Mouse (Mus musculus) cerebellum, adult 9-10 months (tissue): ENCODE data around the gene Nudt2.

Experiments used
- DNase-seq: peaks from one replicate; pipeline ENCODE4 v3.0.0; 2022

Nudt2 gene

DNA sequence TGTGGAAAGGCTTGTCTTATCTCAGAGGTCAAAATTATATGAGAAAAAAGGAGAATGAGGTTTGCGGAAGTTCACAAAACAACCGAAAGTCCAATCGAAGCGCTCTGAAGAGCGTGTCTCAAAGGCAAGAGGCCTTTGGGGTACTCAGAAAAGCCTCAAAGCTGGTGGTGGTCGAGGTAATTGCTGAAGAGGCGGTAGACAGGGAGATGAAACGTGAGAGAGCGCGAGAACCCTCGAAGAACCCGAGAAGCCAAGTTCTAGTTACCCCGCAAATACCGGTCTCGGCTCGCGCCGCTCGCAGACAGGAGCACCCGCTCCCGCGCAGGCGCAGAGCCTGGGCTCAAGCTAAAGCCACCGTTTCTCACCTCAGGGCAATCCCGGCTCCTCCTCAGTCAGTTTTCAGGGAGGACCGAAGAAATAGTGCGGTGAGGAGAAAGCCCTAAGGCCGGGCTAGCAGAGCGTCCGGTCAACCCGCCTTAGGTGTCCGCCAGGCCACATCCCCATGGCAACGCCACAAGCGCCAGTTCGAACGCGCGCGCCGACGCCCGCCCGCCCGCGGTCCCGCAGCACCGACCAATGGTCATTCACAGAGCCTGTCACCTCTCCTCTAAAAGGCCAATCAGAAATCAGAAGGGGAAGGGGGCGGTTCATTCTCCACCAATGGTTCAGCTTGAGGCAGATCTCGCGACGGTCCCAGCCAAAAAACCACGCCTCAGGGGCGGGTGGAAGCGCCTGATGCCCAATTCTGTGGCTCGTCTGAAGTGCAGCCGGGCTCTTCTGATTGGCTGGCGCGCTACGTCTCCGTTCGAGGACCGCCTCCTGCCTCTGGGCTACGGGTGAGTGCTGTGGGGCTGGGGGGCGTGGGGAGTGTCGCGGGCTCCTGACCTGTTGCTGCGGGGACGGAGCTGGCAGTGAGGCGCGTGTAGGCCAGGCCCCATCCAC, at the start of gene Nudt2, which contains the start of gene Kif24:
TSS of gene Nudt2 (plus strand) at position 807 of the 942 bp plus-strand sequence.
TSS of gene Kif24 (minus strand) at position 543 of the 942 bp plus-strand sequence.
- DNase-seq, result peak; percentile 99

DNA sequence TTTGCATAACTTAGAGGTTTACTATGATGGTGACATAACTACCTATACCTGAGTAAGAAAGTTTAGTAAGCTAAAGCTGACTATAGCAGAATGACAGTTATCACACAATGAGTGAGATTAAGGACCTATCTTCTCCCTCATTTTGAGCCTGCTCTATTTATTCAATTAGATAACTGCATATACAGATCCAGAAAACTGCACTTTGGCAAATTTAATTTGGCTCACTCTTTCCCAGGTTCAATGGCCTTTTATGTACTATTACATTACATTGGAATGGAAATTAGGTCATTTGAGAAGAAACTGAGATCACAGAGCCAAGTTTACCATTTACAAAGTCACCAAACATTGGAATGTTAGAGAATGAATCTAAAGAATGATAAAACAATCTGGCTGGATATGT, 48.0 kb upstream of the Nudt2 start:
- DNase-seq, result no peak

DNA sequence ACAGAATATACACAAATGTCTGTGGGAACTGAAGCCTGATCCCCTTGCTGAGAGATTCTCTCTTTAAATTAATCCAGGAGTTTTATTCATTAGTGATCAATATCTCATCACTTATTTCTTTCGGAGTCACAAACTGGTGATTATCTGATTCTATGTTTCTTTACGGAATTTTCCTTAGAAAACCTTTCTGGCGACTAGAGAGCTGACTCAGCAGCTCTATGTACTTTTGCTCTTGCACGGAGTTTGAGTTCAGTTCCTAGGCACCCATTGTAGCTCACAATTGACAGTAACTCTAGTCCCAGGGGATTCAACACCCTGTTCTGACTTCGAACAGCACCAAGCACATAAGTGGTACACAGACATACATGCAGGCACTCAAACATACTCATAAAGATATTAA, 26.0 kb upstream of the Nudt2 start:
- DNase-seq, result no peak

DNA sequence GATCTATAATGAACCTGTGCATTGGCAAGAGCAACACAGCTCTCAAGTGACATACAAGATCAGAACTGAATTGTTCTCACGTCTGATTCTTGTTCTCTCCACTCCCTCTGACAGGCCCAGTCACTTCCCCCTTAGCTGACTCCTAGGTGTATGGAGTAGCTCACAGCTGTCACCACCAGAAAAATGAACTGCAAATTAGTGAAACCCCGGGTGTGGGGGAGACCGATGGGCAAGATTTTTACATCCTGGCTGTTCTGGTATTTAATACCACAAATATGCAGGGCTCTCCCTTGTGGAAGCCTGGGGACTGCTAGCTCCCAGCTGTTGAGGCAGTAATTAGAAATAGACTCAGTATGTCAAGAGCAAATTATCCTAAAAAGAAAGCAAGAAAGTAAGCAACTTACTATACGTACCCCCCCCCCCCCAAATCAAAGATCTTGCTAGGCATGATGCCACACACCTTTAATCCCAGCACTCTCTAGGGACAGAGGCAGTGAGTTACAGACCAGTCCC, 22.1 kb upstream of the Nudt2 start:
- DNase-seq, result no peak

DNA sequence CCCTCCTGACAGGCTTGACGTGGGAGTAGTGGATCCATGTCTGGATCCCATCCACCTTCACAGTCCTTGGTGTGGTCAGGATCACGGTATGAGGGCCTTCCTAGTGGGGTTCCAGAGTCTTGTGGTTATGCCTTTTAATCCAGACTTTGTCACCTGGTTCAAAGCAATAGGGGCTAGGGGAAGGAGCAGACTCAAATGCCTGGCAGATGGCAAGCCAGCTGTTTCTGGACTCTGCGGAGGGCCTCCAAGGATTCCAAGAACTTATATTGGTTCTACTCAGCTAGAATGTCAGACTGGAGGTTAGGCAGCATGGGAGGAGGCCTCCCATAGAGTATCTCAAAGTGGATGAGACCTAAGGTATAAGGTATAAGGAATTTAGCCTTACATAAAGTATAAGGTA, 17.4 kb upstream of the Nudt2 start:
- DNase-seq, result no peak

DNA sequence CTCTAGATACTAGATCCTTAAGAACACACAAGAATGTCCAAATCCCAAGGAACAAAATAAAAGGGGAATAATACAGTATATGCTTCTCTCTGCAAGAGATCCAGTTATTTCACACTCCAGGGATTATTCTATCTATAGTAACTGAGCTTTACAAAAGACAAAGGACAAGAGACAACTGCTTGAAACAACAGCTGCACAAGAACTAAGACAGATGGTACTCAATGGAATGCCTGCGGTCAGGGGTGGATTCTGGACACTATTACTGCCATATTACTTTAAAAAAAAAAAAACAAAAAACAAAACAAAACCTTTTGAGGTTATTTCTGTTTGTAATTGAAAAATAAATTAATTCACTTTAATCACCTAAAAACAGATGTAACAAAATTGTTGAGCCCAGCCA, 4.3 kb upstream of the Nudt2 start:
- no peak for DNase-seq

DNA sequence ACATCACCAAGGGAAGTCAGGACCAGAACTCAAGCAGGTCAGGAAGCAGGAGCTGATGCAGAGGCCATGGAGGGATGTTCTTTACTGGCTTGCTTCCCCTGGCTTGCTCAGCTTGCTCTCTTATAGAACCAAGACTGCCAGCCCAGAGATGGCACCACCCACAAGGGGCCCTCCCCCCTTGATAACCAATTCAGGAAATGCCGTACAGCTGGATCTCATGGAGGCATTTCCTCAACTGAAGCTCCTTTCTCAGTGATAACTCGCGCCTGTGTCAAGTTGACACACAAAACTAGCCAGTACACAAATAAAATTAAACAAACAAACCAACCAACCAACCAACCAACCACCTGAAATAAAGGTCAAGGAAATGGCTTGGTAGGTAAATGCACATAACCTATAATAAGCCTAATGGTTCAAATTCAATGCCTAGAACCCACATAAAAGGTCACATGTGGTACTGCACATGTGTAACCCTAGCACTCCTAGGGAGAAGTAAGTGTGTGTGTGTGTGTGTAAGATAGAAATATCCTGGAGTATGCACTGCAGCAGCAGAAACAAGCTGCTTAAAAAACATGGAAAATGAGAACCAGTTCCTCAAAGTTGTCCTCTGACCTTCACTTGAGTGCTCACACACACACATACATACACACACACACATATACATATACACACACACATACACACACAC, 1.8 kb upstream of the Nudt2 start:
- DNase-seq, result peak; percentile 12

DNA sequence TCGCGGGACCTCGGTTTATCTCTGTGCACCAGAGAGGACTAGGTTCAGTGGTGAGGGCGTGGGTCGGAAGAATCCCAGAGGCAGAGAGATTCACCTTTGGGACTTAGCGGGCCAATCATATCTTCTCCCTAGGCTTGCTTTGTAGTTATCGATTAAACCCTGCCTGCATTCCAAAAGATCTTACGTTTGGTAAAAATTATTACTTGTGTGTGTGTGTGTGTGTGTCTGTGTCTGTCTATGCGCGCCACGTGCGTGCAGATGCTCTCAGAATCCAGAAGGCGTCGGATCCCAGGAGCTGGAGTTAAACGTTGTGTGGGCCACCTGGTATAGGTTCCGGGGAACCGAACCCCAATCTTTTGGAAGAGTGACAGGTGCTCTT, 325 bp downstream of the Nudt2 start:
- no peak for DNase-seq

DNA sequence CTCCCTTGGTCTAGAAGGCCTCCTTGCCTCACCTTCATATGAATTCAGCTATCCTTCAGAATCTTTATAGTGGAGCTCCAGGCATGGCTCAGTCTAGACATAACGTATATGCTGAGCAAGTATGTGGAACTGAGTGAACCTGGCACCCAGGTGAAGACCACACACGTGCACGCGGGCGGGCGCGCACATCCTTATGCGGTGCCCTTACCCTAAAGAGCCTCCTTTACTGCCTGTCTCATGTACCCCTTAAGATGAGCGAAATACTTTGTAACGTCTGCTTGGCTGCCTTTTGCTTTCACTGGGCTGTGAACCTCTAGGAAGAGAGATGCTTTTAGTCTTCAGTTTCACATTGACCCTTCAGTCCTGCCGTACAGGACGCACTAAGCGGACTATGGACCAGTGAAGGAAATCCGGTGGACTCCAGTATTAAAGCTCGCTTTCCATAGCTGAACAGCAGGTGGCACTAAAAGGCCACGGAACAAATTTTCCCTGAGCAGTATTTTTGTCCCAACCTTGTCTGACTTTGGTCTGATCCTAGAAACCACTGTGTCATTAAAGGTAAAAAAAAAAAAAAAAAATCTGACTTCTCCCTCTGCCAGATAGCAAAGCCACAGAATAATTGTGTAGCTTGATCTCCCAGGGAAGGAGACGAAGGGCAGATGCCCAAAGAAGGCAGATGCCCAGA, 3.6 kb downstream of the Nudt2 start:
- DNase-seq, result peak; percentile 62

DNA sequence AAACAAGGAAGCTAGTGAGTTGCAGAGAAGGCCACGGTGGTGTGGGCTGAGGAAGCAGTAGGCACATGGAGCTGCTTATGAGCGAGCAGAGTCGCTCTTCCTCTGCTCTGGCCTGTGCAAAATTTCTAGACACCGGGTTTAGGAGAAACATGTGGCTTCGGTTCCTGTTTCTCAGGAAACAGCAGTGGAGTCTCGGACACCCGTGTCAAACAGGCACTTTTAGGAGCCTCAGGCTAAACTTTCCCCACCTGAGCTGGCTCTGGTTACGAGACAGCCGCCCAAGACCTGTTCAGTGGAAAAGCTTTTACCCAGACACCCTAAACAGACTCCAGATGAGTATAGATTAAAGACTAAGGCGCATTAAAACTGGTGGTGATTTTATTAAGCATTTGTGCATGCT, 4.2 kb downstream of the Nudt2 start:
- DNase-seq, result no peak

DNA sequence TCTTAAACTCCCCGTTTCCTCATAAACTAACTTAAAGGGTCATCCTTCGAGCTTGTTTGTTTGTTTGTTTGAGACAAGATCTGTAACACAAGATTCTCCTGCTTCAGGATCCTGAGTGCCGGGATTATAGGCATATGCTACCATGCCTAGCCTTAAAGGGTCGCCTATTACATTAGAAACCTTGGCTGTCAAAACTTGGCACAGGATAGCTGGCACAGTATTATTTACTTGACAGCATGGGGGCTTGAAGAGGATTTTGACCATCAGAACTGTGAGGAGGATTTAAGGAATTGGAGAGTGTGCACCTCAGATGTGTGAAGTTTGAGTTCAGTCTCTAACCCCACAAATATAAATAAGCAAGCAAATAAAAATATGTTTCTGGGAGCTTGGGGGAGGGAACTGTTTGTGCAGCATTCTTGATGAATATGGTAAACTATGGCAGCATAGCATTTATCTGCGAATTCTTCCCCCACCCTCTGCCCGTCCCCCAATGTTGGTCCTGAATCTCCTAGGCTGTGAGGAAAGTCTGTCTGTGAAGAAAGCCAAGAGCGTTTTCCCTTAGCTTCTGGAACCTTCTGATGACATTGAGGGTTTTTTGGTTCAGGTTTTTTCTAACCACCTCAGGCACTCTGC, 5.2 kb downstream of the Nudt2 start:
- DNase-seq, result no peak

DNA sequence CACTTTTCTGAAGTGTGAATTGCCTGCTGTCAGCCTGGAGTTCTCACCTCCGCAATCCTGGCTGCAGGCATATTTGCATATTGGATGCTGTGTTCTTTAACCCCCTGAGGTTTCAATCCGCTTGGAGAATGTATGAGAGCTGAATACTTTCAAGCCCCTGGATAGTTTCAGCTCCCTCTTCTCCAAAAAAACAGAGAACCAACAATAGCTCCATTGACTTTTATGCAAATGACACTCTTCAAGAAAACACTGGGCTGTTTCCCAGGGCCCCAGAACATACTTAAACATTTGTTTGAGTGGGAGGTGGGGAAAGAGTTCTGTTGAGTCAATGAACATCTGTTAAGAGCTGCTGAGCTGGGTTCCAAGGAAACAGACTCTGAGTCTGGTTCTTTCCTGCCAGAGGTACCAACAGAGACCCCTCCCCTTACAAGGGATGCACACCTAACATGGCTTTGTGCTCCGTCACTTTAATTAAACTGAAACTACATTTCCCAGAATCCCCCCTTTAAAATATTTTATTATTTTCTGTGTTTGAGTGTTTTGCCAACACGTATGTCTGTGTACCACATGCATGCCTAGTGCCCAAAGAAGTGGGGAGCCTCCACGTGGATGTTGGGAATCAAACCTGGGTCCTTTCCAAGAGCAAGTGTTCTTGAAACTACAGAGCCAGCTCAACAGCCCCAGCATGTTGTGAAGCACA, 5.9 kb downstream of the Nudt2 start:
- no peak for DNase-seq

DNA sequence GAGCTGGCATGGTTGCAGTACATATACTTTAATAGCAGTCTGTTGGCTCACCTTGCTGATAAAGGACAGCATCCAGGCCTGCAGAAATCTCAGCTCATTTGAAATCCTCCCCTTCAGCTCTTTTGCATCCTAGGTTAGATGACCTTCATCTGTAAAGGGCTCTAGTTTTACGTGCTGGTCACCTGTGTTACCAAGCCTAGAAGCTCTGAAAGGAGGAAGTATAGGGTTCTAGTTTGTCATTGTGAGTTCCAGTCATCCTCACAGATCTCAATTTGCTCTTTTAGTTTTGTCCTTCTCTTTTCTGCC, 6.4 kb downstream of the Nudt2 start:
- DNase-seq, result no peak

DNA sequence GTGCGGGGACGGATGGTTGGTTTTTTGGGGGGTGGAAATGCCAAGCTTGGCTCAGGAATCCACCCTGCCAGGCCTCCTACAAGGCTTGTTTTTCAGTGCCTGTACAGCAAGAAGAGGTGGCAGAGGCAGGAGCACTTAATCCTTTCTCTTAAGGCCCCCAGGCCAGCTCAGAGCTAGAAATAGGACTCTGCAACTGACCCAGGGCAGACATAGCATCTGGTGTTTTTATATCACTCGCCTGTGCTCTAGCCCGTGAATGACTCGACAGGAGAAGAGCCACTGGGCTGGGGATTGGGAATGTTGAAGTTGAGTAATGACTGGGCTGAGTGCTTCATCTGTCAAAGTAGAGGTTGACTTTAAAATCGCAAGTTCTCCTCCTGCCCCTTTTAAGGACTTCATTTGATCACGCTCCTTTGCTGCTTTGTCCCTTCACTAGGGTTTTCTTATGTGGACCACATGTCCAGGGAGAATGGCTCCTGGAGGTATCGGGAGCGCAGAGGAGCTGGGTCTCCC, 12.8 kb downstream of the Nudt2 start:
- no peak for DNase-seq

DNA sequence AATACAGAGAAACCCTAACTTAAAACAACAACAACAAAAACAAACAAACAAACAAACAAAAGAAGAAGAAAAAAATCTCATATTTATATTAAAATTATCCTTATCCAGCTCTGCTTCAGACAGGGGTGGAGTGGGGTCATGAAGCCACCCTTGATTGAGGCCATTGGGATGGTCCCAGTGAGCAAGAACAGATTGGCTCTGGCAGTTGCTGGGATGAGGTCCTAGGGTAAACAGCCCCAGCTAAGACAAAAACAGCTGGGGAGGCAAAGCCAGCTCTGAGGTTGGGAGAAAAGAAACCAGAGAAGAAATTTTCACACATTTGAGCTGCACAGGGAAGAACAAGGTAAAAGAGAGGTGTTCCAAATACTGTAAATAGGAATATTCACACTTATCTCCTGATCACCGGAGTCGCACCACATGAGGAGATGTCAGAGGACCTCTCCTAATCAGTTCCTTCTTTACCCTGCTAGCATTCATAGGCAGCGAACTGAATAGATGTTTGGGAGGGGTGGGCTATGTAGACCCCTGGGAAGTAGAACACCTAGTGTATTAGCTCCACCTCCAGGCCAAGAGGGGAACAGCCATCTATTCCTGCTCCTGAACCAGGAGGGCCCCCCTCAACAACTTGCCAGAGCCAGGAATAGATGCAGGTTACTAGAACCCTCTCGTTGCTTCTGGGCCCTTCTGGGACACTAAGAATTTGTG, 14.0 kb downstream of the Nudt2 start:
- no peak for DNase-seq

DNA sequence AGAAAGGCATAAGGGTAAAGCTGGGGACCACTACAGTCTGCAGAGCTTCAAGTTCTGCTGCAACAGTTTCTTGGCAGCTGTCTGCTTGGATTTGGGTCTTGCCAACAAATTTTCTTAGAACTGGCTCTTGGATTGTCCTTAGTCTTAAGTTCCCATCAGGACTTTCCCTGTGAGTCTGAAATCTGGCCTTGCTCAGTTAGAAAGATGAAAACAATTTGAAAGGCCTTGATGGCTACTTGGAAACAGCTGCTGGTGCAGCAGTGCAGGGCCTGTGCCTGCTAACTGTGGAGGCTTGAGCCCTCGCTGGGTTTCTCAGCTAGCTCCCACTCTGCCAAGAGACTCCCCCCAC, 14.5 kb downstream of the Nudt2 start:
- no peak for DNase-seq

DNA sequence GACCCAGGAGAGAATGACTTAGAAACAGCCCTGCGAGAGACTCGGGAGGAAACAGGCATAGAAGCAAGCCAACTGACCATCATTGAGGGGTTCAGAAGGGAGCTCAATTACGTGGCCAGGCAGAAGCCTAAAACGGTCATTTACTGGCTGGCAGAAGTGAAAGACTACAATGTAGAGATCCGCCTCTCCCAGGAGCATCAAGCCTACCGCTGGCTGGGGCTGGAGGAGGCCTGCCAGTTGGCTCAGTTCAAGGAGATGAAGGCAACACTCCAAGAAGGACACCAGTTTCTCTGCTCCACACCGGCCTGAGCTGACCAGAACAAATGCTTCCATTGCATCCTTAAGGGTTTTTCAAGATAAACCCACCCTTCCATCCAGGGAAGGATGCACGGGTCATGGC, 15.3 kb downstream of the Nudt2 start:
- DNase-seq, result peak; percentile 26

DNA sequence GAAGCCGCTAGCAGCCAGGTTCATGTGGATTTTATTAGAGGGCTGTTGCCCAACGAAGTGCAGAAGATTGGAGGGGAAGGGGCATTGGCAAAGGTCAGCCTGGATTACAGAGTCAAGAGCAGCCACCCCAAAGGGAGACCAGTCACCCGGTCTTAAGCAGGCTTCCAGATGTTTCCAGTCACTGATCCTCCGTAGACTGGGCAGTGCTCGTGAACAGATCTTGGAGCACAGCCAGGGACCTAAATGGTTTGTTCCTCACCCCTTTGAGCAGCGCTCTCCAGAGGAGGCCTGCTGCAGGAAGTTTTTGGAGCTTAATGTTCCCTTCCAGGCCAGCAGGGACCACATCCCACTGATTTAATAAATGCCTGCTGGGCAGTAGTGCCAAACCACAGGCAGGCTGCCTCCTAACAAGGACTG, 16.7 kb downstream of the Nudt2 start:
- DNase-seq, result peak; percentile 15

DNA sequence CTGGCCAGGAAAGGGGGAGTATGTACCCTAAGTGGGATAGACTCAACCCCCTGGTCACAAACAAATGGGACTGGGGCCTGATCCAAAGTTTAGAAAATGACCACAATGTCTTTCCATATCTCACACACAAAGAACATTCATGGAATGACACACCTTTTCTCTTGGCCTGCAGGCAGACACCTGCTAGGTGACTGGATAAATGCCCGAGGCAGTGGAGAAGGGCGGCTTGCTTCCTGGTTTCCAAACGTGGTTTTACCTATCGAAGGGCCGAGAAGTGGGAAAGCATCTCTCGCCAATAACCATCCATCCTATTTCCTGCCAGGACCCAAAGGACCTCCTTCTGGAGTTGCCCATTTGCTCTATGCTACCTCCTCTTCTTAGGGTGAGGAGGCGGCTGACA, 28.0 kb downstream of the Nudt2 start:
- DNase-seq, result no peak

DNA sequence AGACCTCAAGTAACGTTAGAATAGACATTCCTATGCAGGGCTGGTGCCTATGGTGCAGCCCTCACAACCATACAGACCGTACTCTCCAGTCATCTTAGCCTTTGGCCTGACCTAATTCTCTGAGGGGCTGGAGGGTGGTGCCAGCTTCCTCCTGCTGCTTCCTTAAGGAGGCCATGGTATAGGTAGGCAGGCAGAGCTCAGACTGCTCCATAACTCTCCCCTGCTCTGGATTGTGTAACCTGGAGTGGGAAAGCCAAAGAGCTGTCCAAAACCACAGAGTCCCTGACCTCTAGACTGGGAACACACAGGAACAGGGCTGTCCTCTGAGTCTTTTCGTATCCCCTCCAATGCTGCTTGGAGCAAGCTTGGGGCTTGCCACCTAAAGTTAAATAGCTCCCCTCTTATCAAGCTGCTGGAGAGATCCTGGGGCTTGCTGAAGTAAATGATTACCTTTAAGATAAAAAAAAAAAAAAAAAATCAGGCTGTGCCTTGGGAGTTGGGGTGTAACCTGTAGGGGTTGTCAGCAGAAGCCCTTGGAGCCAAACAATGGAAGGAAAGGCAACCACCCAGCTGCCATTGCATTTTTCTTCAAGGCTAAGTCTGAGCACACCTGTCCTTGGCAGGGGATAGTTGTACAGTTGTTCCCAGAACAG, 28.6 kb downstream of the Nudt2 start:
- DNase-seq, result no peak

DNA sequence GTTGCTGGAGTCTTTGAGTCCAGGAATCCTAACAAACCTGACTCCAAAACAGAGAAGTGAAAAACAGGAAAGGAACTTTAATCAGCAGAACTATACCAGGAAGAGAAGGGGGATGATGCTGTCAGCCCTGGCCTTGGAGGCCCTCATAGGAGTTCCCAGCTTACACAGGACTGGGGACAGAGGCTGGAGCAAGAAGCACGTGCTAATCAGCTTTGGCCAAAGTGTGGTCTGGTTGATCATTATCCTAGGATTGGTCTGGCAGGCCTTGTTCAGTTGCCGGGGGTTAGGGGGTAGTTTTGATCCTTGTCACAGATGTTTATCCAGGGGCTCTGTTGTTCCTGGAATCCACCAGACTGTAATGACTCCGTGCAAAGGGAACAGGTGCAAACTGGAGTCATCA, 29.4 kb downstream of the Nudt2 start:
- no peak for DNase-seq
